Mouse (Mus musculus): ENCODE measurements at regions not wholly inside any gene's neighbourhood (a gene's known extent, or its start where the extent isn't known, plus 50 kb on each side); places are given as distances from the start of the nearest gene placed in this dataset.

DNA sequence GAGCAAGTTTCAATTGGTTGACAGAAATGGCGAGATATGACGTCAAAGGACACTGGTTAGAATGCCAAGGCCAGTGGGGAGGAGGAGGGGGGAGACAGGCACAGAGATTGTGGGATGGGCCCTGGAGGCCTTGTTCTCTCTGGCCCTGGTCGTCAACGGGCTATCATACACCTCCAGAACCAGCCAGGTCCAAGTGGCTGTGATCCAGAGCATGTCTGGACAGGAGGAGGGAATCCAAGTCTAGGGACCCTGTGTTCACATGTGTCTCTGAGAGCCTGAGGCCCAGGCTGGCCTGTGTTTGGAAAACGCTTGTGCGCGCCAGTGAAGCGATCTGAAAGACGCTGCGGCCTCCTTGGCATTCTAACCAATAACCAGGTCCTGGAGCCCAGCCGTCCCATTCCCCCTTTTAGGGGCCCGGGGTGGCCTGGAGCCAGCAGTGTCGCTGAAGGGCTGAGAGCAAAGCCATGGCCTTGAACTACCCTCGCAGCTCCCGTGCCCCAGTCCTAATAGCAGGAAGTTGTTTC, 65.1 kb upstream of the Ppara start:
- Histone ChIP-seq H3K4me1 (replicated peaks) (peaks cover 35% of the 10 kb centered on the region), H3K27me3 (no peaks in the 10 kb centered on the region), H3K9ac (peak overlapping the region; percentile 99), H3K27ac (peak overlapping the region; percentile 98), H3K4me2 (peak overlapping the region; percentile 86), H3K9me3 (replicated peaks) (no peaks in the 10 kb centered on the region), H3K36me3 (peaks cover 7% of the 10 kb centered on the region; the same call in 1 of the 2 replicates), H3K4me3 (peak overlapping the region; percentile 90)
- WGBS: 18% methylated on average over 15 of the region's 15 CpGs
- peak; percentile 51 for ATAC-seq (replicated peaks; ENCODE audit: insufficient number of reproducible peaks, insufficient read depth, low FRiP score, low read depth)

DNA sequence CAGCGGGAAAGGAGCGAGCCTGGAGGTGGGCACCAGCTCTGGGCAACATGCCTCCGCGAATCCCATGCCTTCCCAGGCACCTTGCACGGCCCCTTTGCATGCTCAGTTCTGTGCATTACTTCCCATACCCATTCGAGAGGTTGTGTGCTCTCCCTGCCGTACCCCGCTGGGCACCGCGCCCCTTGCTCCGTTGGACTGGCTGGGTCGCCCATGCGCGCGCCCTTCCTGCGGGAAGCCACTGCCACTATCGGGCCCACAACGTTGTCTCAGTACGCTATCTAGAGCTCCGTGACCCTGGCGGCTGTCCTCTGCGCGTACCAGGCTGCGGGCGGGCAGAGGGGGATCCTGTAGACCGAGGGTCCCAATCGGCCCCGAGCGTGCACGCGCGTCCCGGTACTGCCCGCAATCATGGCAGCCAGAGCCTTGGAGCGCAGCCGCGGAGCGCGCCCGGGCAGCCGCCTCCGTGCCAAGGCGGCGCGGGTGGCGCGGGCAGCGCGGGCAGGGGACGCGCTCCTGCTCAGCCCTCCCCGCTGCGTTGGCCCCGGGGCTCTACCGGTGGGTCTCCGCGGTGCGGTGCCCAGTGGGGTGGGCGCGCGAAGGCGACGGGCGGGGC, 64.5 kb upstream of the Ppara start:
- peak overlapping the region; percentile 90 for H3K4me3 ChIP-seq
- H3K36me3 ChIP-seq: peaks cover 7% of the 10 kb centered on the region; the same call in 1 of the 2 replicates
- 1% methylated on average over 56 of the region's 64 CpGs for WGBS
- no peaks in the 10 kb centered on the region for H3K9me3 ChIP-seq (replicated peaks)
- peak overlapping the region; percentile 99 for H3K9ac ChIP-seq
- peak; percentile 56 for ATAC-seq (replicated peaks; ENCODE audit: insufficient number of reproducible peaks, insufficient read depth, low FRiP score, low read depth)
- peak overlapping the region; percentile 86 for H3K4me2 ChIP-seq
- H3K27ac ChIP-seq: peak overlapping the region; percentile 98
- H3K4me1 ChIP-seq (replicated peaks): peaks cover 35% of the 10 kb centered on the region
- no peaks in the 10 kb centered on the region for H3K27me3 ChIP-seq

DNA sequence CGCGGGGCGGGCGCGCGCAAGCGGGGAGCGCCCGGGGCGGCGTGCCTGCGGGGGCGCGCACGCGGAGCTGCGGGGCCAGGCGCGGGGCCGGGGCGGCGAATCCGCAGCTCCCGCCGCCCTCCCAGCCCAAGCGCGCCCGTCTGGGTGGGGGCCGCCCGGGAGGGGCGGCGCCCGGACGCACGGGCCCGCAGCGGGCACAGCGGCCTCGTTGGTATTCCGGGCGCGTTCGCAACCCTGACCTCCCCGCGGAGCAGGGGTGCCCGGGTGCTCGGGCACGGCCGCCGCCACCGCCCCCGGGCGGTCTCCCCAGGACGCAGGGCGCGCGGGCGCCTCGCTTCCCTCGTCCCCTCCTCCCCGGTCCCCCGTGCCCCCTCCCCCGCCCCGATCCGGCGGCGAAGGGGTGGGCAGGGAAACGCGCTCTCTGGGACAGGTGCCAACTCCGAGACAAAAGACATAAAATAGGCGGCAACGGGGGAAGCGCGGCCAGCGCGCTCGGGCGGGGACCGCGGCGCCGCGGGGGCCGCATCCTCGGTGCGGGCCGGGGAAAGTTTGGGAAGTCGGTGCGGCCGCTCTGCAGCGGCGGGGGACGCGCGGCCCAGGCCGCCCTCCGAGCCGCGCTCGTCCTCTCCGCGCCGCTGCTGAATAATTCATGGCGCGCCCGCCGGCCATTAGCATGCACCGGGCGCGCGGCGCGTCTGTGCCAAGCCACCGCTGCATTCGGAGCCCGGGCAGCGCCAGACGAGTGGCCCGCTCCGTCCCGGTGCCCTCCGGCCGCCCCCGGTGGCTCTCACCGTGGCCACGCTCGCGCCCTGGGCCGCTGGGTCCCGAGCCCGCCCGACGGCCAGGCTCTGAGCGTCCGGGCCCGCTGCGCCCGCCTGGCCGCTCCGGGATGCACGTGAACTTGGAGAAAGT, 63.7 kb upstream of the Ppara start:
- ATAC-seq (replicated peaks; ENCODE audit: insufficient number of reproducible peaks, insufficient read depth, low FRiP score, low read depth): peak; percentile 80
- Histone ChIP-seq H3K36me3 (peaks cover 7% of the 10 kb centered on the region; the same call in 1 of the 2 replicates), H3K9me3 (replicated peaks) (no peaks in the 10 kb centered on the region), H3K27ac (peak overlapping the region; percentile 98), H3K9ac (peak overlapping the region; percentile 99), H3K4me3 (peak overlapping the region; percentile 90), H3K4me2 (peak overlapping the region; percentile 86), H3K27me3 (no peaks in the 10 kb centered on the region), H3K4me1 (replicated peaks) (peaks cover 35% of the 10 kb centered on the region)
- WGBS: under 1% methylated on average over 92 of the region's 141 CpGs

DNA sequence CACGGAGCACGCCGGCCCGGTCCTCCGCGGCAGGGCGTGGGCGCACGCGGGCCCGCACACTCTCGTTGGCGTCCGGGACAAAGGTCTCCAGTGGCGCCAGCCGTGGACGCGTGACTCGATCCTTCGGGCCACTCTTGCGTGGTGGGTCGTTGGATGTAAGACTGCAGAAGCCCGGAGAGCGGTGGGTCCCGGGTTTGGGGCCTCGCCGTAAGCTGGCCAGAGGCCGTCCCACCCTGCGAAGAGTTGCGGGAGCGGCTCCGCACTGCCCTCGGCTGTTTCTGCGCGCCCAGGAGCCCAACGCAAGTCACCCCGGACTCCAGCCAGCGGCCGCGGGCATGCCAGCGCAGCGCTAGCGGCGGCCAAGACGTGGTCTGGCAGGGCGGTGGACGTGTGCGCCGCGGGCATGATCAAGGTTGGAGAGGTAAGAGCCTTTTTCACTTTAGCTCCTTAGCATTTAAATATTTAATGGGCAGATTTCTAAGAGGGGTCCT, 63.0 kb upstream of the Ppara start:
- WGBS: 2% methylated on average over 50 of the region's 50 CpGs
- Histone ChIP-seq H3K4me3 (peak overlapping the region; percentile 90), H3K36me3 (peaks cover 13% of the 10 kb centered on the region; the same call in 1 of the 2 replicates), H3K4me2 (peak overlapping the region; percentile 86), H3K27ac (peak overlapping the region; percentile 98), H3K27me3 (no peaks in the 10 kb centered on the region), H3K4me1 (replicated peaks) (peaks cover 38% of the 10 kb centered on the region), H3K9ac (peak overlapping the region; percentile 99), H3K9me3 (replicated peaks) (no peaks in the 10 kb centered on the region)
- ATAC-seq (replicated peaks; ENCODE audit: insufficient number of reproducible peaks, insufficient read depth, low FRiP score, low read depth): no peak

DNA sequence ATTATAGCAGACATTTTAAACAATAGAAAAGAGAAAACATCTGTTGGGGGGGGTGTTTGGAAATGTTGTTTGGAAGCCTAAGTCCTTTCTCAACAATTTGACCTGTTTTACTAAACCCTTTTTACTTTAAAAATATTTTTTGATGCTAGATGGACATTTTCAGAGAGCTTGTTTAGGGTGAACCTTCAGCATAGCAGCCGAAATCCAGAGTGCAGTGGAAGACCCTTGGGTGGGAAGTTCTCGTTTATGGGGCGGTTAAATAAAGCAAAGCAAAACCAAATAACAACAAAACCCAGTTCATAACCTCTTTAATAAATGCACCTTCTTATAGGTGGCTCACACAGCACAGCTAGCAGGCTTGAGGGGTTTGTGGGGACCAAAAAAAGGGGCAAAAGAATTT, 62.4 kb upstream of the Ppara start:
- H3K27ac ChIP-seq: peak overlapping the region; percentile 98; the same call in 1 of the 2 replicates
- H3K27me3 ChIP-seq: no peaks in the 10 kb centered on the region
- peak overlapping the region; percentile 90 for H3K4me3 ChIP-seq
- ATAC-seq (replicated peaks; ENCODE audit: insufficient number of reproducible peaks, insufficient read depth, low FRiP score, low read depth): no peak
- H3K36me3 ChIP-seq: peaks cover 13% of the 10 kb centered on the region; the same call in 1 of the 2 replicates
- H3K9me3 ChIP-seq (replicated peaks): no peaks in the 10 kb centered on the region
- H3K4me1 ChIP-seq (replicated peaks): peaks cover 42% of the 10 kb centered on the region
- peak overlapping the region; percentile 86 for H3K4me2 ChIP-seq
- peak overlapping the region; percentile 99 for H3K9ac ChIP-seq
- WGBS: 69% methylated on average over 3 of the region's 3 CpGs

DNA sequence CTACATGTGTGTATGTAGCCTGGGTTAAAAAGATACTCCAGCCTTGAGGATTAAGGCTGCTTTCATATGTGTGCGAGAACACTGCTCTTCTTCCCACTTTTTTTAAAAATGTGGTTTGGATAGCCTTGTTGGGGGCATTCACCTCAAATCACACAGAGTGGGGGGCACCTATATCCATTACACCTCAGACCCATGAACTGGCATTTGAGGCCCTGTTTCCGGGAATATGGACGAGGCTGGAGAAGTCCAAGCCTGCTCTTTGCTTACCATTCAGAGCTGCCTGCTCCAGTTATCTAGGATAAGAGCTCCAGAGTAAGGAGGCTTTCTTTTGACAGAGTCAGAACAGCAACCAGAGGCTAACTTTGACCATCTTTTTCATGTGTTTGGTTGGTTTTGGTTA, 61.9 kb upstream of the Ppara start:
- Histone ChIP-seq H3K27ac (no peak overlapping the region), H3K4me1 (replicated peaks) (peaks cover 43% of the 10 kb centered on the region), H3K27me3 (no peaks in the 10 kb centered on the region), H3K36me3 (peaks cover 13% of the 10 kb centered on the region; the same call in 1 of the 2 replicates), H3K9ac (peak overlapping the region; percentile 99; the same call in 1 of the 2 replicates), H3K4me3 (peak overlapping the region; percentile 90), H3K9me3 (replicated peaks) (no peaks in the 10 kb centered on the region), H3K4me2 (peak overlapping the region; percentile 86)
- ATAC-seq (replicated peaks; ENCODE audit: insufficient number of reproducible peaks, insufficient read depth, low FRiP score, low read depth): no peak
- 47% methylated on average over 3 of the region's 3 CpGs for WGBS

DNA sequence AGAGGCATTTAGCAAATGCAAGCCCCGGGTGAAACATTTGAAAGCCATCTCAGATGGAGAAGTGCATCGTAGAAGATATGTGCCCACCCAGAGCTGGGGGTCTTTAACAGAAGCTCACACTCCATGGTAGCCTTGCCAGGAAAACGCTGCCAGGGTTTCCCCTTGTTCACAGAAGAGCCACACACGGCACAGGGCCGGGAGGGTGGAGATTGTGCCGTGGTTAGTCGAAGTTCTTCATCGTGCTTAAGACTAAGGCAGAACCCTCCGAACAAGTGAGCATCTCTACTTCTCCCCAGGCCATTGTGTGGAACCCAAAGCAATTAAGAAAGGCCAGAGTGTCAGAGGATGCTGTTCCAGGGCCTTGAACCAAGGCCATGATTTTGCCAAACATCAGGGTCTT, 61.3 kb upstream of the Ppara start:
- Histone ChIP-seq H3K9ac (peak overlapping the region; percentile 36; the same call in 1 of the 2 replicates), H3K9me3 (replicated peaks) (no peaks in the 10 kb centered on the region), H3K4me2 (peak overlapping the region; percentile 86), H3K27me3 (no peaks in the 10 kb centered on the region), H3K4me3 (peak overlapping the region; percentile 90), H3K4me1 (replicated peaks) (peaks cover 49% of the 10 kb centered on the region), H3K36me3 (peaks cover 13% of the 10 kb centered on the region; the same call in 1 of the 2 replicates), H3K27ac (no peak overlapping the region)
- 76% methylated on average over 9 of the region's 9 CpGs for WGBS
- no peak for ATAC-seq (replicated peaks; ENCODE audit: insufficient number of reproducible peaks, insufficient read depth, low FRiP score, low read depth)

DNA sequence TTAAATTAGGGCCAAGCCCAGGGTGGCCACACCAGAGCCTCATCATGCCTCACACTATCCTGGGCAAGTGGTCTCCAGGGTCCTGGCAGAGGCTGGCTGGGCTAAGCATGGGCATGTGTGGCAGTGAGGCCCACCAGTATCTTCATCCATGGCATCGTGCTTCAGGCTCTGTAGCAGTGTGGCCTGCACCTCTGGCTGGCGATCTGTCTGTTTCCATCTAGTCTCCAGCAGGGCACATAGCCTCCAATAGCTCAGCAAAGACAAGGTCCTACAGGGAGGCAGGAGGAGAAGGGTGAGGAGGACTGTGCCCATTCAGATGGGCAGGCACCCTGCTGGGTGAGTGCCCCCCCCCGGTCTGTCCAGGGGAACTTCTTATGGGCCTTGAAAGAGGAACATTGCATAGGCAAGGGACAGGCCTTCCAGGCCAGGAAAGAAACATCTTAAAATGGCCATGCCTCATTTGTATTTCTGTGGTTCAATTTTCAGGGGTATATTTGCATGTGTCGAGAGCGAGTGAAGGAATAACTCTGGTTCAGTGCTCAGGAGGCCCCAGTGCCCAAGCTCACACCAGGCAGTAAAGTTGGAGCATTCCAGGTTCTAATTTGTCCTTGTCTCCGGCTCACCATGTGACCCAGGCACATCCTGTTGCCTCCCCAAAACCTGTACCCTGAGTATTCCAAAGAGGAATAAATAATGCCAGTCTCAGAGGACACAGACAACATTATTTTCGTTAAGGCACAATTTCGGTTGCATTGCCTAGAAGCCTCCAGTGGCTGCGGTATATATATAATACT, 60.4 kb upstream of the Ppara start:
- Histone ChIP-seq H3K4me3 (peak overlapping the region; percentile 90), H3K27me3 (no peaks in the 10 kb centered on the region), H3K27ac (no peak overlapping the region), H3K4me1 (replicated peaks) (peaks cover 47% of the 10 kb centered on the region), H3K9me3 (replicated peaks) (no peaks in the 10 kb centered on the region), H3K9ac (no peak overlapping the region; the same call in 1 of the 2 replicates), H3K36me3 (peaks cover 13% of the 10 kb centered on the region; the same call in 1 of the 2 replicates), H3K4me2 (peak overlapping the region; percentile 86)
- no peak for ATAC-seq (replicated peaks; ENCODE audit: insufficient number of reproducible peaks, insufficient read depth, low FRiP score, low read depth)
- 86% methylated on average over 9 of the region's 9 CpGs for WGBS

DNA sequence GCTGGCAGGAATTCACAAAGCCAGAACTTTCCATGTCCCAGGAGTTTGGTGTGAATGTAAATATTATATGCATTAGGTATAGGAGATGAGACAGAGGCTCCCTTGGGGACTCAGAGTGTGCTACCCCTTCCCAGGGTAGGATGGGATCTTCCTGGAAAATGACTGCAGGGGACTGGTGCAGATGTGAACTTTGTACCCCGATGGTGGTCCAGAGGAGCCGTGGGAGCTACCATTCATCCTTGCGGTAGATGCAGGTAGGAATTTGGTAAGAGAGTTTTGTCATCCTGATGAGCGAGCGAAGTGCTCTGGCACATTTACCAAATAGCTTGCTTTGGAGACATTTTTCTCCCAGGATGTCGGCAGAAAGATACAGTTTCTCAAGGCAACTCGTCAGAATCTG, 59.7 kb upstream of the Ppara start:
- no peaks in the 10 kb centered on the region for H3K27me3 ChIP-seq
- H3K9ac ChIP-seq: no peak overlapping the region
- H3K9me3 ChIP-seq (replicated peaks): no peaks in the 10 kb centered on the region
- WGBS: 84% methylated on average over 7 of the region's 7 CpGs
- H3K27ac ChIP-seq: no peak overlapping the region
- peaks cover 13% of the 10 kb centered on the region; the same call in 1 of the 2 replicates for H3K36me3 ChIP-seq
- peak overlapping the region; percentile 1; the same call in 1 of the 2 replicates for H3K4me3 ChIP-seq
- no peak for ATAC-seq (replicated peaks; ENCODE audit: insufficient number of reproducible peaks, insufficient read depth, low FRiP score, low read depth)
- peak overlapping the region; percentile 12; the same call in 1 of the 2 replicates for H3K4me2 ChIP-seq
- H3K4me1 ChIP-seq (replicated peaks): peaks cover 45% of the 10 kb centered on the region

DNA sequence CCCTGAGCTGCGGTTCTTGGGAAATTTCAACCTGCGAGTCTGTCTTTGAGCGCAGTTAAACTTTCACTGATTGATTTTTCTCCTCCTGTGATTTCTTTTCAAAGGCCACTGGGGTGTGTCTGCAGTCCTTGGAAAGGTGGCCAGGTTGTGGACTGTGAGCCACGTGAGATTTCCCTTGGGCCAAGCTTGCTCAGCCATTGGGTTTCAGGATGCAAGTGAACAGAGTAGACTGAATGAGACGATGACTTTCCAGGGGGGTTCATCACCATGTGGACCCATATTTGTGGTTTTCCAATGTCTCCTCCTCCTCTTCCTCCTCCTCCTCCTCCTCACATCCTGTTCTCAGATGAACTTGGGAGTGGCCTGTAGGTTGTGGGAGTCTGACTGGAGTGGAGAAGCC, 59.0 kb upstream of the Ppara start:
- ATAC-seq (replicated peaks; ENCODE audit: insufficient number of reproducible peaks, insufficient read depth, low FRiP score, low read depth): no peak
- no peaks in the 10 kb centered on the region for H3K9me3 ChIP-seq (replicated peaks)
- H3K36me3 ChIP-seq: peaks cover 13% of the 10 kb centered on the region; the same call in 1 of the 2 replicates
- H3K9ac ChIP-seq: no peak overlapping the region
- H3K4me3 ChIP-seq: peak overlapping the region; percentile 1; the same call in 1 of the 2 replicates
- no peak overlapping the region for H3K27ac ChIP-seq
- H3K27me3 ChIP-seq: no peaks in the 10 kb centered on the region
- WGBS: 84% methylated on average over 5 of the region's 5 CpGs
- H3K4me2 ChIP-seq: no peak overlapping the region
- H3K4me1 ChIP-seq (replicated peaks): peaks cover 50% of the 10 kb centered on the region
